Mouse (Mus musculus) midbrain, embryonic 15.5 days (tissue): ENCODE measurements around the gene Zfp426. TPM values are rescaled to one million over a fixed set of nuclear protein-coding genes. Genes with fewer than 3 reads are reported as not detected.

Experiments
- ATAC-seq: fragments of 200-750 bp; cut with Nextera tagmentation; replicated peaks from 2 replicates; pipeline ENCODE4 v1.8.0; 2017; ENCODE audit warnings: moderate TSS enrichment
- H3K27ac ChIP-seq: fragments of 300-500 bp; sonication (generic); 2 replicates; pipeline ENCODE4 v1.5.1; 2015; ENCODE audit warnings: mild to moderate bottlenecking, inconsistent platforms
- H3K27me3 ChIP-seq: fragments of 300-500 bp; sonication (generic); replicated peaks from 2 replicates; pipeline ENCODE4 v1.6.1; 2015; ENCODE audit warnings: inconsistent platforms
- H3K36me3 ChIP-seq: fragments of 300-500 bp; sonication (generic); replicated peaks from 2 replicates; pipeline ENCODE4 v1.6.1; 2015; ENCODE audit warnings: inconsistent platforms
- H3K4me1 ChIP-seq: fragments of 300-500 bp; sonication (generic); 2 replicates; pipeline ENCODE4 v1.6.1; 2015; ENCODE audit warnings: inconsistent platforms
- H3K4me2 ChIP-seq: fragments of 300-500 bp; sonication (generic); 2 replicates; pipeline ENCODE4 v1.6.1; 2015; ENCODE audit warnings: inconsistent platforms, mild to moderate bottlenecking, moderate library complexity
- H3K4me3 ChIP-seq: fragments of 300-500 bp; sonication (generic); 2 replicates; pipeline ENCODE4 v1.5.1; 2015; ENCODE audit warnings: mild to moderate bottlenecking, inconsistent platforms
- H3K9ac ChIP-seq: fragments of 300-500 bp; sonication (generic); 2 replicates; pipeline ENCODE4 v1.6.1; 2015; ENCODE audit warnings: mild to moderate bottlenecking, inconsistent platforms
- H3K9me3 ChIP-seq: fragments of 300-500 bp; sonication (generic); 2 replicates; pipeline ENCODE4 v1.6.1; 2016; ENCODE audit warnings: inconsistent platforms
- WGBS: fragments of 180-500 bp; shearing (Covaris S2); methylation state at CpG from one replicate; pipeline ENCODE4 v1.1.7; 2015; ENCODE audit warnings: mixed read lengths; 5-methylcytosine and 5-hydroxymethylcytosine counted together
- polyA plus RNA-seq: library from polyadenylated mRNA; unstranded; fragments of >200 nt; fragmentation: Nextera tagmentation; extraction: Ambion mirVana; gene quantifications from 2 replicates; pipeline ENCODE4 v1.2.1, GENCODE M21; 2015

Gene Zfp426
- polyA plus RNA-seq, 1 experiment from 2014 or later = 30.7 TPM

GRCm38 (mm10) chr9:20510346-20510745, 17.8 kb upstream of the Zfp426 start:
- Histone ChIP-seq H3K4me3 (no peak overlapping the region), H3K4me2 (no peak overlapping the region), H3K36me3 (peaks cover 19% of the 10 kb centered on the region), H3K27ac (no peak overlapping the region), H3K4me1 (peaks cover 26% of the 10 kb centered on the region), H3K27me3 (no peaks in the 10 kb centered on the region), H3K9ac (no peak overlapping the region), H3K9me3 (no peaks in the 10 kb centered on the region)
- no peak for ATAC-seq
- 79% methylated on average over 1 of the region's 1 CpGs for WGBS

- Histone ChIP-seq H3K4me2 (no peak overlapping the region), H3K36me3 (peaks cover 21% of the 10 kb centered on the region), H3K27me3 (no peaks in the 10 kb centered on the region), H3K4me1 (peaks cover 20% of the 10 kb centered on the region), H3K9me3 (no peaks in the 10 kb centered on the region), H3K27ac (no peak overlapping the region), H3K4me3 (no peak overlapping the region), H3K9ac (no peak overlapping the region)
- 70% methylated on average over 3 of the region's 3 CpGs for WGBS
- no peak for ATAC-seq
These were observed 17.1 kb upstream of the Zfp426 start for GRCm38 (mm10) chr9:20509676-20510075.

GRCm38 (mm10) chr9:20504801-20505200, 12.3 kb upstream of the Zfp426 start:
- Histone ChIP-seq H3K36me3 (peaks cover 59% of the 10 kb centered on the region), H3K27me3 (no peaks in the 10 kb centered on the region), H3K9ac (no peak overlapping the region), H3K4me3 (no peak overlapping the region), H3K9me3 (no peaks in the 10 kb centered on the region), H3K4me1 (peaks cover under 1% of the 10 kb centered on the region; the same call in 1 of the 2 replicates), H3K27ac (no peak overlapping the region), H3K4me2 (no peak overlapping the region)
- WGBS = 92% methylated on average over 5 of the region's 5 CpGs
- no peak for ATAC-seq

GRCm38 (mm10) chr9:20493281-20493680, 735 bp upstream of the Zfp426 start:
- no peaks in the 10 kb centered on the region for H3K27me3 ChIP-seq
- H3K36me3 ChIP-seq = peaks cover 15% of the 10 kb centered on the region
- H3K4me1 ChIP-seq = peaks cover 42% of the 10 kb centered on the region
- 4% methylated on average over 9 of the region's 9 CpGs for WGBS
- peak overlapping the region; percentile 94 for H3K9ac ChIP-seq
- no peaks in the 10 kb centered on the region for H3K9me3 ChIP-seq
- peak overlapping the region; percentile 73 for H3K4me2 ChIP-seq
- peak overlapping the region; percentile 98 for H3K27ac ChIP-seq
- peak overlapping the region; percentile 99 for H3K4me3 ChIP-seq
- ATAC-seq = no peak

GRCm38 (mm10) chr9:20491858-20492526, 554 bp downstream of the Zfp426 start:
- Histone ChIP-seq H3K9me3 (no peaks in the 10 kb centered on the region), H3K4me2 (peak overlapping the region; percentile 73), H3K4me1 (peaks cover 42% of the 10 kb centered on the region), H3K36me3 (0 out of 2 replicates have a peak, but pooled peaks cover 3% of the 10 kb centered on the region), H3K27ac (peak overlapping the region; percentile 98), H3K4me3 (peak overlapping the region; percentile 99), H3K27me3 (no peaks in the 10 kb centered on the region), H3K9ac (peak overlapping the region; percentile 94)
- ATAC-seq = no peak
- 12% methylated on average over 20 of the region's 20 CpGs for WGBS

GRCm38 (mm10) chr9:20489536-20489935, 3.0 kb downstream of the Zfp426 start:
- Histone ChIP-seq H3K9ac (no peak overlapping the region), H3K4me1 (peaks cover 42% of the 10 kb centered on the region), H3K27ac (no peak overlapping the region), H3K4me3 (no peak overlapping the region), H3K27me3 (no peaks in the 10 kb centered on the region), H3K4me2 (no peak overlapping the region), H3K9me3 (no peaks in the 10 kb centered on the region), H3K36me3 (peaks cover 4% of the 10 kb centered on the region)
- 91% methylated on average over 5 of the region's 5 CpGs for WGBS
- no peak for ATAC-seq

- Histone ChIP-seq H3K4me1 (no peaks in the 10 kb centered on the region), H3K9ac (no peak overlapping the region), H3K36me3 (peaks cover 28% of the 10 kb centered on the region), H3K9me3 (no peaks in the 10 kb centered on the region), H3K4me3 (no peak overlapping the region), H3K4me2 (no peak overlapping the region), H3K27ac (no peak overlapping the region), H3K27me3 (no peaks in the 10 kb centered on the region)
- 76% methylated on average over 5 of the region's 5 CpGs for WGBS
- no peak for ATAC-seq
These were observed 13.2 kb downstream of the Zfp426 start for GRCm38 (mm10) chr9:20479396-20479795.

GRCm38 (mm10) chr9:20476632-20477031, 15.9 kb downstream of the Zfp426 start:
- no peaks in the 10 kb centered on the region for H3K27me3 ChIP-seq
- WGBS = 96% methylated on average over 1 of the region's 1 CpGs
- no peak for ATAC-seq
- H3K4me3 ChIP-seq = no peak overlapping the region
- H3K9me3 ChIP-seq = no peaks in the 10 kb centered on the region
- no peak overlapping the region for H3K9ac ChIP-seq
- H3K27ac ChIP-seq = no peak overlapping the region
- H3K4me2 ChIP-seq = no peak overlapping the region
- H3K4me1 ChIP-seq = no peaks in the 10 kb centered on the region
- peaks cover 42% of the 10 kb centered on the region for H3K36me3 ChIP-seq

GRCm38 (mm10) chr9:20466761-20467442, 25.6 kb downstream of the Zfp426 start:
- no peak overlapping the region for H3K4me3 ChIP-seq
- H3K4me1 ChIP-seq = no peaks in the 10 kb centered on the region
- H3K27me3 ChIP-seq = peaks cover 4% of the 10 kb centered on the region; the same call in 1 of the 2 replicates
- H3K36me3 ChIP-seq = peaks cover 34% of the 10 kb centered on the region
- peak; percentile 60 for ATAC-seq
- 58% methylated on average over 7 of the region's 7 CpGs for WGBS
- H3K4me2 ChIP-seq = no peak overlapping the region
- H3K27ac ChIP-seq = no peak overlapping the region
- no peaks in the 10 kb centered on the region for H3K9me3 ChIP-seq
- H3K9ac ChIP-seq = no peak overlapping the region

- Histone ChIP-seq H3K4me3 (peak within 1 kb of the TSS; percentile 98), H3K4me2 (peak within 1 kb of the TSS; percentile 77), H3K9me3 (no peaks in the 10 kb centered on the region), H3K4me1 (peaks cover 20% of the 10 kb centered on the region), H3K27me3 (no peaks in the 10 kb centered on the region), H3K36me3 (peaks cover 5% of the 10 kb centered on the region; the same call in 1 of the 2 replicates), H3K27ac (peak within 1 kb of the TSS; percentile 88), H3K9ac (peak within 1 kb of the TSS; percentile 91)
- peak; percentile 93 for ATAC-seq
- under 1% methylated on average over 48 of the region's 48 CpGs for WGBS
These were observed 32.9 kb downstream of the Zfp426 start, which contains the start of gene Zfp26 for GRCm38 (mm10) chr9:20459377-20460317. Gene Zfp26 (minus strand): TSS chr9:20460162.

GRCm38 (mm10) chr9:20453647-20454046, 38.9 kb downstream of the Zfp426 start:
- Histone ChIP-seq H3K4me1 (peaks cover 11% of the 10 kb centered on the region), H3K27ac (no peak overlapping the region), H3K4me3 (no peak overlapping the region), H3K27me3 (no peaks in the 10 kb centered on the region), H3K36me3 (peaks cover 11% of the 10 kb centered on the region; the same call in 1 of the 2 replicates), H3K9me3 (no peaks in the 10 kb centered on the region), H3K9ac (no peak overlapping the region), H3K4me2 (no peak overlapping the region)
- no peak for ATAC-seq
- WGBS = 91% methylated on average over 4 of the region's 4 CpGs

GRCm38 (mm10) chr9:20451493-20451892, 41.1 kb downstream of the Zfp426 start:
- WGBS = 100% methylated on average over 1 of the region's 1 CpGs

More at GRCm38 (mm10) chr9:20451493-20451892, 41.1 kb downstream of the Zfp426 start:
- no peaks in the 10 kb centered on the region for H3K9me3 ChIP-seq
- H3K4me3 ChIP-seq = no peak overlapping the region
- H3K4me2 ChIP-seq = no peak overlapping the region
- no peaks in the 10 kb centered on the region for H3K27me3 ChIP-seq
- no peak overlapping the region for H3K9ac ChIP-seq
- no peak for ATAC-seq
- peaks cover 14% of the 10 kb centered on the region; the same call in 1 of the 2 replicates for H3K36me3 ChIP-seq
- H3K27ac ChIP-seq = no peak overlapping the region
- no peaks in the 10 kb centered on the region for H3K4me1 ChIP-seq
